Mouse (Mus musculus) induced T-regulatory cell, adult 2 months (primary cell): ENCODE data around the gene Scd2.
"Not testable (repeated sequence)": the region's sequence is repeated elsewhere in the genome, so short reads cannot be mapped to it uniquely, and the experiment has no call there.

Experiments used
- DNase-seq: peaks from one replicate; pipeline ENCODE4 v3.0.0-alpha.2; 2012; ENCODE audit warnings: low read depth

Gene Scd2

DNA sequence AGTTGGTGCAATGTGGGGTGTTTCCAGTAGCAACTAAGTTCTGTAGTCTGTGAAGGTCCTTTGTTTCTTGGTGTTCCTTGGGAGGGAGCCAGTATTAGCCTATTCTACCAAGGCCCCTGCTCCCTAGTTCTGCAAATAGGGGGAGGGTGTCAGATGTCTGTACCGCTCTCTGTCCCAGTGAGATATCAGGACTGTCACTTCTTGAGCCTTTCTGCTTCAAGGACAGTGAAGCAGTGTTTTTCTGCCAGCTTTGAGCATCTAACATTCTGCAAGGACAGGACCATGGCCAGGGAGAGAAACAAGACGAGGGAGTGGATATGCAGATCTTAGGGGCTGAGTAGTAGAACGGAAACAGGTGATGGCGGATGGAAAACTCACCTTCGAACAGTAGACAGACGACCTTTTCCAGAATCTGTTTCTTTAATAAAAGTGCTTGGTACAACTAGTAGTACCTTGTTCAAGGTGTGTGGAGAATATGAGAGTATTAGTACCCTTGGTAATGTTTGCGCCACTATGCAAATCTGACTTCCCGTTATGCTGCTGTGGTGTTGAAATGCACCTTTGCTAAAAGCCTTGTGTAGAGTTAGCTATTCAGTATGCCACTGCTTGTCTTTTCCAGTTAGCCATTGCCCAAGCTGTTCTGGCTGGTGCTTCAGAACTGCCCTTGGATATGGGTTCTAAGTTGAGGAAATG lies 3.7 kb downstream of the Scd2 start:
- DNase-seq: peak; percentile 59

GRCm38 (mm10) chr19:44297862-44298261 lies 4.4 kb downstream of the Scd2 start:
- DNase-seq: no peak

DNA sequence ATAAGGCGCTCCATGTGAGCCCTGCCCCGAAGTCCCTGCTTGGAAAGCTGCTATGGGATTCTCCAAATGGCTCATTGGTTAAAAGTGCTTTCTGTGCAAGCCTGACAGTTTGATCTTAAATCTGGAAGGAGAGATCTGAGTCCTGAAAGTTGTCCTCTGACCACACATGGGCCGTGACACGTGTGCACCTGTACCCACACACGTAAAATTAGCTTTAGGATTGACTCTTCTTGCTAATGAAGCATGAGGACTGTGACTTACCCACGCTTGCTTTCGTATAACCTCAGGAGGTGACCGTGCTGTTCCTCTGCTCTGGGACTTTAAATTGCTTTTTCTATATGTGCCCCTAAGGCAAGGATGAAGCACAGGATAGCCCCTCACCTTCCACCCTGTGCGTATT lies 5.6 kb downstream of the Scd2 start:
- no peak for DNase-seq

DNA sequence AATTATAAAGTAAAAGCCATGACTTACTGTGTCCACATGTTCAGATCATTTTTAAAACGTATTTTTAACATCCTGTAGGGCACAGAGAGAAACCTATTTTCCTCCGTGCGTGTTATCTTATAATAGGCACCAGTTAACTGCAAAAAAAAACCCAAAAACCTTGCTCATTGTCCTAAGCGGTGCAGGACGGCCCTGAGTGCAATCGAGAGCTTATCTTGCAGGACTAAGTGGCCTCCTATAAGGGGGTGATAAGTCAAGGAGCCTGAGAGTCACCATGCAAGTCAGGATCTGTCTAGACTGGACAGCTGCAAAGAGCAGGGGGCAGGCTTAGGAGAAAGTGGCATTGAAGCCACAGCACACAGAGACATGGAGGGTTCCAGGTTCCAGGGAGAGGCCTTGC lies 6.4 kb downstream of the Scd2 start:
- no peak for DNase-seq

DNA sequence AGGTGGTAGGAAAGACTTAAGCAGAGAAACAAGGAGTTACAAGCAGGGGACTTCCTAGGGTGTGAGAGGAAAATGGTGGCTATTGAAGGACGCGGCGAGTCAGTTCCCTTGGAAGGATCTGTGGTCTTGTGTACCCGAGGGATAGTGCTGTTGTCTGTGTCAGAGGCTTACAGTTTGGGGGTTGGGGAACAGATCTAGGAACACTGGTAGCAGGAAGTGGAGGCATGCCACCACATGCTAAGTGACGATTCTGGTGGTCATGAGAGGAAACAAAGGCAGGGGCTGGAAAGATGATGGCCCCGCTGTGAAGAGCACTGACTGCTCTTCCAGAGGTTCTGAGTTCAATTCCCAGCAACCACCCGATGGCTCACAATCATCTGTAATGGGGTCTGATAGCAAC lies 7.0 kb downstream of the Scd2 start:
- no peak for DNase-seq

DNA sequence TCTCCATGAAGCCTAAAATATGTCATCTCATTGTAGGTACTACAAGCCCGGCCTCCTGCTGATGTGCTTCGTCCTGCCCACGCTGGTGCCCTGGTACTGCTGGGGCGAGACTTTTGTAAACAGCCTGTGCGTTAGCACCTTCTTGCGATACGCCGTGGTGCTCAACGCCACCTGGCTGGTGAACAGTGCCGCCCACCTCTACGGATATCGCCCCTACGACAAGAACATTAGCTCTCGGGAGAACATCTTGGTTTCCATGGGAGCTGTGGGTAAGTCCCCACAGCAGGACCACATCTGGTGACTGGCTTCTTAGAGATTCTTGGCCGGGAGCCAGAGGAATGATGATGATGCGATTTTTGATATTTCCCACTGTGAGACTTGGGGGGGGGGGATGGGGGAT lies 7.7 kb downstream of the Scd2 start:
- peak; percentile 53 for DNase-seq

DNA sequence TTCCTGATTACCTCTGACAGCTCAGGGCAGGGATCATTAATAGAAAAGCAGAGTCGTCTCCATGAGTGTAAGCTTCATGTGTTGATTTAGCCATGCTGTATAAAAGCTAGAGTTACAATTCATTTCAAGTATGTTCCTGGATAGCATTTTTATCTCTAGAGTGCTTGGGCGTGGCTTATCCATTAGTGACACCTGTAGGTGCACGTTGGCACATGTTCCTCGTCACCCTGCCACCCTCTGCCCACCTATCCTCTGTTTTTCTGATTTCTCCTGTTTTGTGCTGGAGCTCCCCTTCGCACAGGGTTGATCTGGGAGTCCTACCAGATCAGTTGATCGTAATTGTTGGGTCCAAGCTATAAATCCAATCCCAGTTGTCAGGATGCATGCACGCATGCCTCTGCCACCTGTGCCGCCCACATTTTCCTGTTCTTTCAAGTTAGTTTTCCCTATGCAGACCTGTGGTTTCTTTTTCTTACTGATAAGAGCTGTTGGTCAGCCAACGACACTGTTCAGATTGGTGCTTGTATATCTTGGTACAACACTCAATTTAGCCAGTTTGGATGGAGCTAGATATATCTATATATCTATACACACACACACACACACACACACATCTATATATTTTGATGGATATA lies 8.3 kb downstream of the Scd2 start:
- DNase-seq: no peak

DNA sequence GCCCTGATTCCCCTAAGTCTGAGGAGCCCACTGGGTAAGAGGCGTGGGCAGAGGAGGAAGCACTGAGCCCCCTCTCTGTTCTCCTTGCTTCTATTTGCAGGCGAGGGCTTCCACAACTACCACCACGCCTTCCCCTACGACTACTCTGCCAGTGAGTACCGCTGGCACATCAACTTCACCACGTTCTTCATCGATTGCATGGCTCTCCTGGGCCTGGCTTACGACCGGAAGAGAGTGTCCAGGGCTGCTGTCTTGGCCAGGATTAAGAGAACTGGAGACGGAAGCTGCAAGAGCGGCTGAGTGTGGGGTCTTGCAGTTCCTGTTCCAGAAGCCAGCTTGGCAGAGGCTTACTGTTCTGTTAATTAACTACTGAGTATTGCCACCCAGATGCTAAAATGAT lies 9.4 kb downstream of the Scd2 start:
- no peak for DNase-seq

DNA sequence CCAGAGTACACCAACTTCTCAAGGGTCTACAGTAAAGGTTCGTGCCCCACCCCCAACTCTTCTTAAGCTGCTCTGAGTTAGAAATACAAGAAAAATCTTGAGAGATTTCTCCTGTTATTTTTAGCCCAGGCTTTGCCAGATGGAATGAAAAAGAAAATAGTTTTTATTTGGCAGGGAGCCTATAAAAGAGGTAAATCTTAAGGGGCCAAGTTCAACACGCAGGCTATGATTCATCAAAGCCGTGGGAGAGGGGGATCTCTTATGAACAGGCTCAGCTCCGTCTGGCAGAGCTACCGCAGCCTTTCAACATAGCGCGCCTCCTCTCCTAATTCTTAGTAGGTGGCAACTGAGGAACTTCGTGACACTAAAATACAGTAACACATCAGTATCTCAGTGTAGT lies 10.0 kb downstream of the Scd2 start:
- no peak for DNase-seq

DNA sequence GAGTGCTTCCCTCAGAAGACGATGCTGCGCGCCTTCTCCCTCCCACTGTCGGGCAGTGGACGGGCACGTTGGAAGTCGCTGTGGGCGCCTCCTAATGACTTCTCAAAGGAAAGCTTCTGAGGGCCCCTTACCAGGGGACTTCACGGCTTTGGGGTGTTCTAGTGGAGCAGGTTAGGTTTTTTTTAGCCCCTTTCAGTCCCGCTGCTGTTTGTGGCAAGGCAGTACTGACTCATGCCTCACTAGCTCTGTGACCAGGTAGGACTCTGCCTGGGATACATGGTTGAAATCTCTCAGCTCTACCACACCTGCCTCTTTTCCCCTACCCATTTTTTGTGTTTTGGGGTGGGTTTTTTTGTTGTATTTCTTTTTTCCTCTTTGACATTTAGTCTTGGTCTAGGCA lies 10.9 kb downstream of the Scd2 start:
- no peak for DNase-seq

- DNase-seq: no peak
These were observed 11.5 kb downstream of the Scd2 start for GRCm38 (mm10) chr19:44304851-44305510.

DNA sequence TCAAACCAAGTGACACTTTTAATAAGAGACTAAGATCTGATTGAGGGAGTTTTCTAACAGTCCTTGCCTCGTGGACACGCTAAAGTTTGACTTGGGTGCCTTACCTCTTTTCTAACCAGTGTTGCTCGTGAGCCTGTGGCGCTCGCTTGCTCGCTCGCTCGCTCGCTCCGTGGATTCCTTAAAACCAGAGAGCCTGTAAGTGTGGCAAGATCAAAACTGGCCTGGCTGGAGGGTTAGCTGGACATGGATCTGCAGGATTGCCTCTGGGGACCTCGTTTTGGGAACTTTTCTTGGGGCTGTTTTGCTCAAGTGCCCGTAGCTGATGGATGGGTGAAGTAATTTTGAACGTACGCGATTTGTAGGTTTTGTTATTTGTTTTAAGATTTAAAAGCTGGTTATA lies 12.2 kb downstream of the Scd2 start:
- DNase-seq: no peak

DNA sequence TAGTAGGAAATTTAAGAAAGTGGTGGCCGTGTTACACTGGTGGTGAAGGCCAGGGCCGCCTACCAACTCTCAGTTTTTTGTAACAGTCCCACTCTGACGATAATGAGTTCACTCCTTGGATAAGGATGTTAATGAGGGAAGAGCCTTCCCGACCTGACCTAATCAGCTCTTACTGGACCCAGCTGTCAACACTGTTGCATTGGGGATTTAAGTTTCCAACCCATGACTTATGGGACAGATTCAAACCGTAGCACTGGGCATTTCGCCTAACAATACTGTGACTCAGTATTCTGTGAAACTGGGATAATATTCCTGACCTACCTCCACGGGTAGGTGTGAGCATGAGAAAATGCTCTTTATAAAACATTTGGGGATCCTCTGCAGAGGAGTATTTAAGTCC lies 12.7 kb downstream of the Scd2 start:
- DNase-seq: no peak

- DNase-seq: no peak
These were observed 13.8 kb downstream of the Scd2 start for GRCm38 (mm10) chr19:44307101-44307914.

- no peak for DNase-seq
These were observed 14.5 kb downstream of the Scd2 start for GRCm38 (mm10) chr19:44307915-44308470.

DNA sequence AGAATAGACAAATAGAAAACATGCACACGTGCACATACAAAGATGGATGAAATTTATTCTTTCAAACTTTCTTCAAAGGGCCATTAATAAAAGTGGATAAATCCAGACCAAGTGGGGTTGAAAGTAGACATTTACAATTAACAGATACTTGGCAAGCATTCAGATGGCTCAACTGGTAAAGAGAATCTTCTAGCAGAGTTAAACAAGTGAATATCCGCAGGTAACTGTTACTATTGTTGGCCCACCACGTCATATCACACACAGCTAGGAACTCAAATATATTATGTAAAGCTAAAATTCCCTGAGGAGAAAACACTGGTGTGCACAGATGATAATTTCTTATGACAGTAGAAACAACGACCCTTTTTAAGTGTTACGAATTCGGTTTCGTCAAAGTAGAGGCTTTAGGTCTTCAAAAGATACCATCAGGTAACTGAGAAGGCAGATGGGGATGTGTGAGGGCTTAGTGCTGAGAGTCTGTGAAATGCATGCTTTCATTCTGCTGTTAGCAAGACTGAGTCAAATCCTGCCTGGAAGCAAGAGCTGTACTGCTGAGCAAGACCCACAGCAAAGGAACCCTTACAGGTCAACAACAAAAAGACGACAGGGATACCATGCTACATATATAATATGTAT lies 15.3 kb downstream of the Scd2 start:
- no peak for DNase-seq

- no peak for DNase-seq
These were observed 16.1 kb downstream of the Scd2 start for GRCm38 (mm10) chr19:44309351-44310154.

DNA sequence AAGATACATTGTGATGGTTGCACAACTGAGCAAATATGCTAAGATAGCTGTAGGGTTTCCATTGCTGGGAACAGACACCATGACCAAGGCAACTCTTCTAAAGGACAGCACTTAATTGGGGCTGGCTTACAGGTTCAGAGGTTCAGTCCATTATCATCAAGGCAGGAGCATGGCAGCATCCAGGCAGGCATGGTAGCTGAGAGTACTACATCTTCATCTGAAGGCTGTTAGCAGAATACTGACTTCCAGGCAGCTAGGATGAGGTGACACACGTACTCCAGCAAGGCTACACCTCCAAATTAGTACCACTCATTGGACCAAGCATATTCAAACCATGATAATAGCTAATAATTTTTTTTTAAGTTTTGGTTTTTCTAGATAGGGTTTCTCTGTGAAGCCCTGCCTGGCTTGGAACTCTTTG lies 16.7 kb downstream of the Scd2 start:
- DNase-seq: not testable (repeated sequence)

- DNase-seq: peak; percentile 66
These were observed 17.3 kb downstream of the Scd2 start for GRCm38 (mm10) chr19:44310814-44311213.

- DNase-seq: no peak
These were observed 18.0 kb downstream of the Scd2 start for GRCm38 (mm10) chr19:44311306-44312006.
